ENCODE assay signal across 10 mouse cellular contexts in genomic region chr1:72171001-72171860, GRCm38 (mm10). TPM values are rescaled to one million over a fixed set of nuclear protein-coding genes. Genes with fewer than 3 reads are reported as not detected.
DNase-seq lines count a peak whose midpoint lies in the region; ATAC-seq and TF ChIP-seq lines count a peak whose summit lies in the region.
"Had no signal": no experiment of that assay in that cellular context is flagged by ENCODE, and none has a peak within 500 bp of the region (broad histone marks: within the 10 kb centered on the region; RNA-seq: fewer than 3 reads in every experiment).

No protein-coding gene starts in this region.

- no peaks in the 10 kb centered on the region for H3K36me3 ChIP-seq in kidney, embryonic 16.5 days (ENCODE audit: insufficient read depth, low read length)
- H3K36me3 ChIP-seq in midbrain, embryonic 15.5 days (replicated peaks) = no peaks in the 10 kb centered on the region
- H3K36me3 ChIP-seq in forebrain, embryonic 12.5 days (replicated peaks) = no peaks in the 10 kb centered on the region
- no peaks in the 10 kb centered on the region for H3K36me3 ChIP-seq in forebrain, embryonic 15.5 days

- no peak overlapping the region for H3K9ac ChIP-seq in kidney, embryonic 16.5 days (replicated peaks; ENCODE audit: low read length)
- no peak overlapping the region for H3K9ac ChIP-seq in midbrain, embryonic 15.5 days
- no peak overlapping the region for H3K9ac ChIP-seq in forebrain, embryonic 12.5 days
- no peak overlapping the region for H3K9ac ChIP-seq in forebrain, embryonic 15.5 days (replicated peaks)

- H3K27me3 ChIP-seq in kidney, embryonic 16.5 days (ENCODE audit: insufficient read depth, low read length) = no peaks in the 10 kb centered on the region
- no peaks in the 10 kb centered on the region for H3K27me3 ChIP-seq in midbrain, embryonic 15.5 days (replicated peaks)
- no peaks in the 10 kb centered on the region for H3K27me3 ChIP-seq in forebrain, embryonic 12.5 days
- H3K27me3 ChIP-seq in forebrain, embryonic 15.5 days = no peaks in the 10 kb centered on the region

- no peak overlapping the region for H3K4me3 ChIP-seq in kidney, embryonic 16.5 days (ENCODE audit: low read length)
- no peak overlapping the region for H3K4me3 ChIP-seq in midbrain, embryonic 15.5 days
- no peak overlapping the region for H3K4me3 ChIP-seq in layer of hippocampus, adult 2 months
- no peak overlapping the region for H3K4me3 ChIP-seq in forebrain, embryonic 12.5 days (replicated peaks)
- H3K4me3 ChIP-seq in forebrain, embryonic 15.5 days = no peak overlapping the region

- TF ChIP-seq CTCF in layer of hippocampus, adult 2 months (conservative IDR thresholded peaks at IDR 0.05) = no peak

- WGBS in kidney, embryonic 16.5 days = 50% methylated on average over 13 of the region's 13 CpGs
- 67% methylated on average over 13 of the region's 13 CpGs for WGBS in midbrain, embryonic 15.5 days
- 82% methylated on average over 13 of the region's 13 CpGs for WGBS in forebrain, embryonic 12.5 days
- WGBS in forebrain, embryonic 15.5 days = 83% methylated on average over 13 of the region's 13 CpGs

- H3K4me1 ChIP-seq in kidney, embryonic 16.5 days (ENCODE audit: insufficient read depth, low read length) = no peaks in the 10 kb centered on the region
- H3K4me1 ChIP-seq in midbrain, embryonic 15.5 days = no peaks in the 10 kb centered on the region
- peaks cover 6% of the 10 kb centered on the region; the same call in 1 of the 2 replicates for H3K4me1 ChIP-seq in forebrain, embryonic 12.5 days
- no peaks in the 10 kb centered on the region for H3K4me1 ChIP-seq in forebrain, embryonic 15.5 days

- H3K27ac ChIP-seq in kidney, embryonic 16.5 days (ENCODE audit: low read length) = no peak overlapping the region
- no peak overlapping the region for H3K27ac ChIP-seq in midbrain, embryonic 15.5 days
- no peak overlapping the region for H3K27ac ChIP-seq in layer of hippocampus, adult 2 months
- no peak overlapping the region for H3K27ac ChIP-seq in forebrain, embryonic 12.5 days
- H3K27ac ChIP-seq in forebrain, embryonic 15.5 days (replicated peaks) = no peak overlapping the region

- ATAC-seq in kidney, embryonic 16.5 days (ENCODE audit: low FRiP score, low TSS enrichment) = peak; percentile 46
- ATAC-seq in midbrain, embryonic 15.5 days (replicated peaks) = 0 out of 2 replicates have a peak, but pooled peaks have one; percentile 39
- no peak for ATAC-seq in forebrain, embryonic 12.5 days (ENCODE audit: low FRiP score)
- ATAC-seq in forebrain, embryonic 15.5 days (replicated peaks) = no peak

- no peak overlapping the region for H3K4me2 ChIP-seq in kidney, embryonic 16.5 days (replicated peaks; ENCODE audit: low read depth, low read length)
- H3K4me2 ChIP-seq in midbrain, embryonic 15.5 days = no peak overlapping the region
- no peak overlapping the region for H3K4me2 ChIP-seq in forebrain, embryonic 12.5 days
- H3K4me2 ChIP-seq in forebrain, embryonic 15.5 days (replicated peaks) = no peak overlapping the region

- H3K9me3 ChIP-seq in kidney, embryonic 16.5 days (ENCODE audit: low read length) = no peaks in the 10 kb centered on the region
- no peaks in the 10 kb centered on the region for H3K9me3 ChIP-seq in midbrain, embryonic 15.5 days
- H3K9me3 ChIP-seq in forebrain, embryonic 12.5 days = no peaks in the 10 kb centered on the region
- no peaks in the 10 kb centered on the region for H3K9me3 ChIP-seq in forebrain, embryonic 15.5 days

- DNase-seq in kidney, adult 11 months = no peak
- DNase-seq in cerebellum, adult 9-11 months = peak; percentile 62
- peak; percentile 32 for DNase-seq in gastrocnemius, postnatal 25 days
- DNase-seq in layer of hippocampus, adult 2 months (ENCODE audit: low spot score in 2 of 2) = no peak
- DNase-seq: kidney, adult 8-10 months; lung, postnatal 14 days had no signal

RNA-seq across cellular contexts. Expression of gene Mreg, which starts 40.9 kb away (rescaled TPM):
- polyA plus RNA-seq in kidney, embryonic 16.5 days (2015; fragmentation: Nextera tagmentation; extraction: Ambion mirVana) = 5.2 and 5.3 TPM in 2 replicates
- total RNA-seq in gastrocnemius, postnatal 25 days (2021) = 10 to 100 TPM; 39.6 to 50.5 TPM
- polyA plus RNA-seq in midbrain, embryonic 15.5 days (2015; fragmentation: Nextera tagmentation; extraction: Ambion mirVana) = 1.7 and 2.2 TPM in 2 replicates
- 1 to 10 TPM; 3.1 to 3.6 TPM for total RNA-seq in layer of hippocampus, adult 2 months (2021)
- 2.0 and 3.0 TPM in 2 replicates for polyA plus RNA-seq in forebrain, embryonic 12.5 days (2016; fragmentation: Nextera tagmentation; extraction: Ambion mirVana)
- 0.94 and 1.4 TPM in 2 replicates for polyA plus RNA-seq in forebrain, embryonic 15.5 days (2015; fragmentation: Nextera tagmentation; extraction: Ambion mirVana)

Comparison
In these comparisons a context has a peak if more than half of its experiments do, and no peak if none do; other contexts are left out.
1. ATAC-seq: peak in kidney, embryonic 16.5 days (single experiment) and midbrain, embryonic 15.5 days (single experiment); none in forebrain, embryonic 12.5 days (single experiment) and forebrain, embryonic 15.5 days (single experiment).
2. DNase-seq: peak in cerebellum, adult 9-11 months (single experiment) and gastrocnemius, postnatal 25 days (single experiment); none in kidney, adult 11 months (single experiment) and layer of hippocampus, adult 2 months (0 of 2).